Mouse (Mus musculus) bone marrow, adult 2 months (tissue): ENCODE measurements at regions not wholly inside any gene's neighbourhood (a gene's known extent, or its start where the extent isn't known, plus 50 kb on each side); places are given as distances from the start of the nearest gene placed in this dataset.
A peak's percentile ranks its signal among the peaks of the same experiment; 100 is the strongest.

ENCODE experiments used
- H3K27ac ChIP-seq: fragments of 200-500 bp; 2 replicates; pipeline ENCODE4 v1.5.1; 2012; ENCODE audit warnings: low read depth, mild to moderate bottlenecking, control low read depth, inconsistent platforms, low read length; ENCODE audit not compliant: control insufficient read depth, poor library complexity, insufficient read depth
- H3K4me1 ChIP-seq: fragments of 200-500 bp; 2 replicates; pipeline ENCODE4 v1.6.1; 2011; ENCODE audit warnings: low read length; ENCODE audit not compliant: control insufficient read depth, insufficient read depth
- H3K4me3 ChIP-seq: fragments of 200-500 bp; replicated peaks from 2 replicates; pipeline ENCODE3; 2011; ENCODE audit warnings: mild to moderate bottlenecking, low read depth, low read length, control low read depth; ENCODE audit not compliant: control insufficient read depth
- CTCF ChIP-seq: fragments of 200-500 bp; IDR thresholded peaks from 2 replicates; pipeline ENCODE4 v1.5.1; 2011; ENCODE audit warnings: low read length, control low read depth; ENCODE audit not compliant: control insufficient read depth, insufficient read depth
- POLR2A ChIP-seq: fragments of 200-500 bp; IDR thresholded peaks from 2 replicates; pipeline ENCODE4 v1.6.1; 2011; ENCODE audit warnings: low read depth, mild to moderate bottlenecking, control low read depth, low read length, borderline replicate concordance; ENCODE audit not compliant: control insufficient read depth
- WGBS: fragments of 180-500 bp; shearing (Covaris S2); methylation state at CpG from one replicate; pipeline ENCODE4 v1.1.7; 2018; 5-methylcytosine and 5-hydroxymethylcytosine counted together

DNA sequence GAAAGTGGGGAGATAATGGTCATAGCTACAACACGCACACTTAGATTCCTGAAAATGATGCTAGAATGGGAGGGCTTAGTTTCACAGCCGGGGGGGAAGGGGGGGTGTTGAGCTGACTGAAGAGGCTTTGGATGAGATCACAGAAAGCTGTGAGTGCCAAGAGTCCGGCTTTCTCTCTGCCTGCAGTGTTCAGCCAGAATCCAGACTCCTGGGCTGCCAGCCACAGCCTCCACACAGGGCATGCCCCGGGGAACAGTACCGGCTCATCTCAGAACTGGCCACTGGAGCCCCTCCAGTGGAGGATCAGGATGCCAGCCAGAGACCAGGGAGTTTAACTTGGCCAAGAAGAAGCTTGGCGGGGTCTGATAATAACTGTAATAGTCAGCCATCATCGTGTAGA, 85.7 kb downstream of the Vcpkmt start:
- 65% methylated on average over 7 of the region's 7 CpGs for WGBS
- Histone ChIP-seq H3K4me1 (no peaks in the 10 kb centered on the region; the same call in 1 of the 2 replicates), H3K4me3 (no peak overlapping the region), H3K27ac (no peak overlapping the region)
- no peak for TF ChIP-seq POLR2A
- no peak for TF ChIP-seq CTCF

- H3K27ac ChIP-seq: no peak overlapping the region
- H3K4me3 ChIP-seq: no peak overlapping the region
- WGBS: 69% methylated on average over 6 of the region's 6 CpGs
- no peaks in the 10 kb centered on the region; the same call in 1 of the 2 replicates for H3K4me1 ChIP-seq
- TF ChIP-seq POLR2A (no peak), CTCF (no peak)
Measured at GRCm38 (mm10) chr12:69496341-69496904, 86.4 kb downstream of the Vcpkmt start.

DNA sequence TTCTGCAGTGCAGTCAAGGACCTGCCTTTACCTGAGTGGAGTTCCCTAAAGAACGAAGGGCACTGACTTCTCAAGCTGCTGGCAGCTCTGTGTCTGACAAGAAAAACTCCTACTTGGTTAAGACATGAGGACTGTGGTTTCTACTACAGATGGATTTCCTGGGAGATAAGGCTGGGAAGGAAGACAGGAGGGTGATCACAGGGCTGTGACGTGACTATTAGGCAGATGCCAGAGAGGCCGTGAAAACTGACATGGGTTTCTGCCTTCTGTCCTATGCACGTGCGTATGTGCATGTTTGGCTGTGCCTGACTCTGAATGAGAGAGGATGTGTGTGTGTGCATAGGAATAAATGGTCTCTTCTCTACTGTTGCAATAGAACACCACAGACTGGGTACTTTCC, 87.1 kb downstream of the Vcpkmt start:
- Histone ChIP-seq H3K4me1 (no peaks in the 10 kb centered on the region; the same call in 1 of the 2 replicates), H3K4me3 (no peak overlapping the region), H3K27ac (no peak overlapping the region)
- WGBS: 56% methylated on average over 5 of the region's 5 CpGs
- no peak for TF ChIP-seq POLR2A
- no peak for TF ChIP-seq CTCF

DNA sequence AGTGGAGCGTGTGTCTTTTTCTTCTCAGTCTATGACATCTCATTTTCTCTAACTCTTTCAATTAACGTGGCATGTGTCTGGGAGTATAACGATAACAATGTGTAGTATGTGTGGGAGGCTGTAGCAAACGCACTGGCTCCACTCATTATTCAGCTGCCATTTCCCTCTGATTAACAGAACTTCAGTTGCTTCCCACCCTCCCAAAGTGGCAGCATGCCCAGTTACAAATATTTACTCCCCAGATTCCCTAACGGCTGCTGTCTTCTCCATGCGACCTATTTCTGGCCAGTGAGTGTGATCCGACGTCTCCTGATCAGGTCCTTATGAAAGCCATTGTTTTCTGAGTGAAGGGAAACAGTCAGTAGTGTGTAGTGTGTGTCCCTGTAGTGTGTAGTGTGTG, 88.2 kb downstream of the Vcpkmt start:
- no peak overlapping the region for H3K27ac ChIP-seq
- H3K4me1 ChIP-seq: no peaks in the 10 kb centered on the region
- 82% methylated on average over 8 of the region's 8 CpGs for WGBS
- TF ChIP-seq POLR2A (no peak), CTCF (no peak)
- H3K4me3 ChIP-seq: no peak overlapping the region

DNA sequence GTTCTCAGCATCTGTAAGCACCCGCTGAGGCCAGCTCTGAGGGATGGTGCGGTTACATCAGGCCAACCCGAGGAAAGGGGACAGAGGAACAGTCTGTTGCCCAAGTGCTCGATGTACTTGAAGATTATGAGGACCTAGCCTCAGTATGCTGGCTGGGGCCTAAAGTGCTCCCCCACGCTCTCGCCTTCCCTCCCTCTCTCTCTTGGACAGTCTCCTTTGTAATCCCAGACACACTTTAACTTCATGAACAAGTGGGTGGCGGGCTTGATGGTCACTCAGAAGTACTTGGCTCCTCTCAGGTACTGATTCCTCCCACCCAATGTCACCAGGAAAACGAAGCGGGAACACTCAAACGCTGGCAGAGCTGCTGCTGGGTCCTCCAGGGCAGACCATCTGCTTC, 93.1 kb downstream of the Vcpkmt start:
- H3K27ac ChIP-seq: no peak overlapping the region
- TF ChIP-seq POLR2A: no peak
- no peak for TF ChIP-seq CTCF
- 85% methylated on average over 10 of the region's 10 CpGs for WGBS

GRCm38 (mm10) chr12:69486903-69487302, 95.9 kb downstream of the Vcpkmt start:
- Histone ChIP-seq H3K27ac (no peak overlapping the region), H3K4me1 (peaks cover 3% of the 10 kb centered on the region; the same call in 1 of the 2 replicates), H3K4me3 (no peak overlapping the region)
- TF ChIP-seq CTCF: no peak
- TF ChIP-seq POLR2A: no peak
- WGBS: 76% methylated on average over 8 of the region's 8 CpGs

More for the DNA sequence above, 93.1 kb downstream of the Vcpkmt start:
- Histone ChIP-seq H3K4me3 (no peak overlapping the region), H3K4me1 (peaks cover 3% of the 10 kb centered on the region; the same call in 1 of the 2 replicates)

DNA sequence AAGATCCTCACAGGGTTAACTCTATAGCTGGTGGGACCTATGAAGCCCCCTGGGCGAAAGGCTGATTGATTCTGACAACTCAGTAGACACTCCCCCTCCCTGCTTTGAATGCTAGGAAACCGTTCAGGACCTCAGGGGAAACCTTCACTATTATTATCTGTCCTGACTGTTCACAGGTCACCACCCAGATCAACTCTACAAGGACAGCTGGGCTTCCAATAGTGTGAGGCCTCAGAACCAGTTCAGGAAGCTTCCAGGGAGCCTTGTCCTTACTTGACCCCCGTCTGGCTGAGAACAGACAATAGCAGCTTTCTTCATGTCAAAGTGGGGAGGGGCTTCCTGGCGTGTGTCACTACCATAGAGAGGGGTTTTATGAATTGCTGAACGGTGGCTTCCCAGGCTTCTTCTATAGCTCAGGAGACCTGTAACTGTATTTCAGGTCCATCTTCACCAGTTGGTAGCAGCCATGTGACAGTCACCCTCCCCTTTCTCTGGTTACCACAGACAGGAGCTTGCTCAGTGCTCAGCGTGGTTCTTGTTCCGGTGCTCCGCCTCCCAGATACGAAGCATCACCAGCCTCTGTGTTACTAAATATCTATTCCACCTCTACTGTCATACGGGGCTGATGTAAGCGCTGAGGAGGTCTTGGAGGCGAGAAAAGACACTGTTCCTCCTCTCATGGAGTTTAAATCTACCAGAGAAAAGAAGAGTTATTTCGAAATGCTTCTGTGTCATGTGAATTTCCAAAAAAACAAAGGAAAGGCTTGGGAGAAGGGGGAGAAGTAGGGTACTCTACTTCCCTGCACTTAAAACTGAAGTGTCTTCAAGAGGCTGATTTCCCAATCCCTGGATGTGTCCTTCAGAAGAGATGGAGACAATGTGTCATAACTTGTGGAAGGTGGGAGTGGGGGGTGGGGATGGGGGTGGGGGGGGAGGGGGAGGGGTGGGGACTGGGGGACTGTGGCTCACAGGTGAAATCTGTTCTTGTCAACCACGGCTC, 96.9 kb downstream of the Vcpkmt start:
- Histone ChIP-seq H3K27ac (peak overlapping the region; percentile 61), H3K4me1 (peaks cover 3% of the 10 kb centered on the region; the same call in 1 of the 2 replicates), H3K4me3 (no peak overlapping the region)
- WGBS: 11% methylated on average over 14 of the region's 14 CpGs
- TF ChIP-seq CTCF (no peak), POLR2A (no peak)

DNA sequence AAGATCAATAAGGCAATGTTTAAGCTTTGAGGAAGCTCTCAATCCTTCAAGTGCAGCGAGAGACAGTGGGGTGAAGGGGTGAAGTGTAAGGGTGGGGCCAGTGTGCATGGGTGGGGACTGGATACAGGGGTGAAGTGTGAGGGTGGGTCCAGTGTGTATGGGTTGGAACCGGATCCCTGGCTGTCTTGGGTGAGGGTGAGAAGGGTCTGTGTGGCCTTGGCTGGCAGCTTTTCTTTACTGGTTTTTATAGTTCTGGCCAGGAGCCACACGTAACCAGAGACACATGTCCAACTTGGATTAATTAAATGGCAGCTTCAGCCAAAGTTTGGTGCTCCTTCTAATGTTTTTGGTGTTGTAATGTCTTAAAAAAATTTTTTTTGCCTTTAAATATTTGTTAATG, 101.4 kb downstream of the Vcpkmt start:
- no peak overlapping the region for H3K27ac ChIP-seq
- no peak for TF ChIP-seq CTCF
- H3K4me1 ChIP-seq: peaks cover 5% of the 10 kb centered on the region; the same call in 1 of the 2 replicates
- no peak overlapping the region for H3K4me3 ChIP-seq
- 76% methylated on average over 3 of the region's 3 CpGs for WGBS
